Mouse (Mus musculus): ENCODE measurements at regions not wholly inside any gene's neighbourhood (a gene's known extent, or its start where the extent isn't known, plus 50 kb on each side); places are given as distances from the start of the nearest gene placed in this dataset.
"Not testable (repeated sequence)": the region's sequence is repeated elsewhere in the genome, so short reads cannot be mapped to it uniquely, and the experiment has no call there.

GRCm38 (mm10) chr3:36387431-36387830 is 88.3 kb downstream of the Anxa5 start:
- DNase-seq (ENCODE audit: extremely low spot score, low read depth, low spot score) = no peak

GRCm38 (mm10) chr3:36383438-36383945 is 92.2 kb downstream of the Anxa5 start:
- DNase-seq (ENCODE audit: extremely low spot score, low read depth, low spot score) = no peak

- no peak for DNase-seq (ENCODE audit: extremely low spot score, low read depth, low spot score)
Observed at GRCm38 (mm10) chr3:36381621-36382193, 94.0 kb downstream of the Anxa5 start.

GRCm38 (mm10) chr3:36375722-36376121 is 100.0 kb downstream of the Anxa5 start:
- DNase-seq (ENCODE audit: extremely low spot score, low read depth, low spot score) = no peak

- DNase-seq (ENCODE audit: extremely low spot score, low read depth, low spot score) = no peak
Observed at GRCm38 (mm10) chr3:36374939-36375338, 100.8 kb downstream of the Anxa5 start.

- no peak for DNase-seq (ENCODE audit: extremely low spot score, low read depth, low spot score)
Observed at GRCm38 (mm10) chr3:36360933-36361332, 114.8 kb downstream of the Anxa5 start.

- not testable (repeated sequence) for DNase-seq (ENCODE audit: extremely low spot score, low read depth, low spot score)
Observed at GRCm38 (mm10) chr3:36354201-36354600, 121.5 kb downstream of the Anxa5 start.

- DNase-seq (ENCODE audit: extremely low spot score, low read depth, low spot score) = no peak
Observed at GRCm38 (mm10) chr3:36352032-36352742, 123.5 kb downstream of the Anxa5 start.

GRCm38 (mm10) chr3:36349073-36349472 is 126.6 kb downstream of the Anxa5 start:
- no peak for DNase-seq (ENCODE audit: extremely low spot score, low read depth, low spot score)

GRCm38 (mm10) chr3:36340889-36341533 is 118.9 kb upstream of the Qrfpr start:
- no peak for DNase-seq (ENCODE audit: extremely low spot score, low read depth, low spot score)

- no peak for DNase-seq (ENCODE audit: extremely low spot score, low read depth, low spot score)
Observed at GRCm38 (mm10) chr3:36339656-36340055, 117.5 kb upstream of the Qrfpr start.

- no peak for DNase-seq (ENCODE audit: extremely low spot score, low read depth, low spot score)
Observed at GRCm38 (mm10) chr3:36334279-36334678, 112.2 kb upstream of the Qrfpr start.

- DNase-seq (ENCODE audit: extremely low spot score, low read depth, low spot score) = no peak
Observed at GRCm38 (mm10) chr3:36332016-36332415, 109.9 kb upstream of the Qrfpr start.

GRCm38 (mm10) chr3:36330656-36331055 is 108.5 kb upstream of the Qrfpr start:
- DNase-seq (ENCODE audit: extremely low spot score, low read depth, low spot score) = peak; percentile 10

- DNase-seq (ENCODE audit: extremely low spot score, low read depth, low spot score) = no peak
Observed at GRCm38 (mm10) chr3:36329631-36330030, 107.5 kb upstream of the Qrfpr start.

GRCm38 (mm10) chr3:36328927-36329326 is 106.8 kb upstream of the Qrfpr start:
- DNase-seq (ENCODE audit: extremely low spot score, low read depth, low spot score) = no peak

- no peak for DNase-seq (ENCODE audit: extremely low spot score, low read depth, low spot score)
Observed at GRCm38 (mm10) chr3:36318635-36319034, 96.5 kb upstream of the Qrfpr start.

GRCm38 (mm10) chr3:36311337-36311736 is 89.2 kb upstream of the Qrfpr start:
- peak; percentile 18 for DNase-seq (ENCODE audit: extremely low spot score, low read depth, low spot score)

- no peak for DNase-seq (ENCODE audit: extremely low spot score, low read depth, low spot score)
Observed at GRCm38 (mm10) chr3:36310642-36311267, 88.6 kb upstream of the Qrfpr start.

- no peak for DNase-seq (ENCODE audit: extremely low spot score, low read depth, low spot score)
Observed at GRCm38 (mm10) chr3:36296792-36297191, 74.7 kb upstream of the Qrfpr start.

- DNase-seq (ENCODE audit: extremely low spot score, low read depth, low spot score) = no peak
Observed at GRCm38 (mm10) chr3:36291971-36292370, 69.9 kb upstream of the Qrfpr start.

- DNase-seq (ENCODE audit: extremely low spot score, low read depth, low spot score) = no peak
Observed at GRCm38 (mm10) chr3:36284066-36284465, 62.0 kb upstream of the Qrfpr start.
